Mouse (Mus musculus) liver (tissue): Measurements from ENCODE around the gene Plvap.

Experiments
- DNase-seq: peaks from one replicate; pipeline ENCODE4 v3.0.0-alpha.2; 2020; ENCODE audit warnings: mixed read lengths

Plvap gene

DNA sequence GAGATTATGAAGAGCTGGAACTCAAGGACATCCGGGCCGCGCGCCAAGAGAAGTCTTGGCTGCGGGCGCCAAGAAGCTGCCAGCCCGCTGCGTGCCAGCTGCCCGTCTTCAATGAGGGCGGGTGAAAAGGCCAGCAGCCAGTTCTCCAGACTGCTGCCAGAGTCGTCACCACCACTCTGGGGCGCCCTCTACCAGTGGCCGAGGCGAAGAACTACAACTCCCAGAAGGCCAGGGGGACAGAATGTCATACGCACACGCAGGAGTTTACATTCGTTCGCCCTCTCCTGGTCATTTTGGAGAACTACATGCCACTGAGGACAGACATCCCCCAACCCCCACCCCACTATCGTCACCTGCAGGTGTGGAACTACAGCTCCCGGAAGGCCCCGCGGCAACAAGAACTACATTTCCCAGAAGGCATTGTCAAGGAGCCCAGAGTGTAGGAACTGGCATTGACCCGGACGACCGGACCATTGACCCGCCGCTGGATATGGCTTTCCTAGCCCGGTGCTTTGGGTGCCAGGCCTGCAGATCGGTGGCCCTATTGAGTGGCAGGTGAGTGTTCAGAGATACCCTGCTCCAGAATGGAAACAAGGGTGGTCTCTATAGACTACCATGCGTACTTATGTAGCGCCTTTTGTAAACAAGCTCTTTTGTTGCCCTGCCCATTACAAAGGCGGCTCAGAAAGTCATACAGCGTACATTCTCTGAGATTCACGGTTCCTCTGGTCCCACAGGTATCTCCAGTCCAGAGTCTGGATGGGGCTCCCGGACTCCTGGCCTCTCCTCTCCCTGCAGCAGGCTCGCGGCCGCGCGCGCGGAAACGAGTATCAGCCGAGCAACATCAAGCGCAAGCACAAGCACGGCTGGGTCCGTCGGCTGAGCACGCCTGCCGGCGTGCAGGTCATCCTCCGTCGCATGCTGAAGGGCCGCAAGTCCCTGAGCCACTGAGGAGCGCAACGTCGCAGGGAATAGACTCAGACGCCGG lies 46.7 kb downstream of the Plvap start, which contains the start of gene Mrpl34:
Gene Mrpl34, plus strand, starts transcription at position 447 of the 988 bp plus-strand sequence.
- DNase-seq, result peak; percentile 98

DNA sequence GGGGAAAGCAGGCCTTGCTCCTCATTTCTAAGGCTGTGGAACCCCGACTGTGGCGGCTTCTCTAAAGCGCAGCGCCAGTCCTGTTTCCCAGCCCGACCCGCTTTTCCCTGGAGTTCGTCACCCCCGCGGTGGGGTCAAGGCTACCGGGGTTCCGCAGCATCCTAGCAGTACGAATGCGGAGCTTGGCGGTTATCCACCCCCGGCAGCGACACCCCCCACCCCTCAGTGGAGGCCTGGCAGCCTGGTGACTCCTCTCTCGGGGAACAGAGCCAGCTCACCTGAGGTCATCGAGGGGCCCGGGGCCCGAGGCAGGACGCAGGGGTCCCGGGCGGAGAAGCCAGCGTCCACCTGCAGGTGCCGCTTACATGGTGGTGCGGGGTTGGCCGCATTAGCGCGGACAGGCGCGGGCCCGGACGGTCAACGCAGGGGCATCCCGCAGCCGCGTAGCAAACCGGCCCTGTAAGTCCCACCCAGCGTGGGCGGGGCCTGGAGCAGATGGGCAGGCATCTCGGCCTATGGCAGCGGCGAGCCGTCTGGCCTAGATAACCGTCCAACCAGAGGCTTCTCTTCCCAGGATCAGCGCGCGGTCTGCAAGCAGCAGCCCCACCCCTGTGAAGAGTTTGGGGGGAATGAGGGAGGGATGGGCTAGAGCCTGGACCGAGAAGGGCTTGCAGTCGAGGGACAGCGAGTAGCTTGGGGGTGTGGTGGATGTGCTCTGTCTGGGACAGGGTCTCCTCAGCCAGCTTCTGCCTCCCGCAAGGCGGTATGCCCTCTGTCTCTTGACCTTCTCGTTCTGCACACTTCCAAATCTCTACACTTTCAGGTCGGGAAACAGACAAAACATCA lies 48.1 kb downstream of the Plvap start, which contains the start of gene Abhd8:
Gene Abhd8, minus strand, starts transcription at position 468 of the 846 bp plus-strand sequence.
- DNase-seq, result peak; percentile 99

DNA sequence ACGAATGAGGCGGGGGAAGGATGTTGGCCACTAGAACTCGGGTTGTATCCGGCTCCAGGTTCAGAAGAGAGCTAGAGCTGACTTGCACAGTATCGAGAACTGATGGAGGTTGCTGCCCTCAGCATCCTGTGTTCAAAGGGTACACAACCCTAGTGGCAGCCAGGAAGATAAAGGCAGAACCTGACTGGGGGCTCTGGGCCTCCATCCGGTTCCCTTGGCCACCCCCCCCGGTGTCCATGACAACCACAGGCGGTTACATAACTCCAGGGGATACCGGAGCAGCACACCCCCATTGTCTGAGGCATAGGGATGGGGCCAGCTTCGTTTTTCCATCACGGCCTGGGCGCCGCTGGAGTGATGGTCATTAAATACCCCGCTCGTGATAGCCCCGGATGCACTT lies 48.8 kb downstream of the Plvap start:
- DNase-seq, result peak; percentile 60

DNA sequence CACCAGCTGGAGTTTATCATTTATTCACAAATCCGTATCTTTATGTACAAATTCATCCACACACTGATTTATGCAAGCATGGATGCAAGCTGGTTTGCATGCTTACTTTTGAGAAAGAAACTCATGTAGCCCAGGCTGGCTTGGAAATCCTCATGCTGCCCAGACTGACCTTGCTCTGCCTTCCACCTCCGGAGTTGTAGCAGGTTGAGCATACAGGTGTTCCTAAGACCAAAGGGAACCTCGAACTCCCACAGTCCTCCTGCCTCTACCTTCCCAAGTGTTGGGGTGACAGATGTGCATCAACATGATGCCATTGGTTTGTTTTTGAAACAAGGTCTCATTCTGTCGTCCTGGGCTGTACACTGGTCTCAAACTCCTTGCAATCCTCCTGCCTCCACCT lies 49.4 kb downstream of the Plvap start:
- no peak for DNase-seq

DNA sequence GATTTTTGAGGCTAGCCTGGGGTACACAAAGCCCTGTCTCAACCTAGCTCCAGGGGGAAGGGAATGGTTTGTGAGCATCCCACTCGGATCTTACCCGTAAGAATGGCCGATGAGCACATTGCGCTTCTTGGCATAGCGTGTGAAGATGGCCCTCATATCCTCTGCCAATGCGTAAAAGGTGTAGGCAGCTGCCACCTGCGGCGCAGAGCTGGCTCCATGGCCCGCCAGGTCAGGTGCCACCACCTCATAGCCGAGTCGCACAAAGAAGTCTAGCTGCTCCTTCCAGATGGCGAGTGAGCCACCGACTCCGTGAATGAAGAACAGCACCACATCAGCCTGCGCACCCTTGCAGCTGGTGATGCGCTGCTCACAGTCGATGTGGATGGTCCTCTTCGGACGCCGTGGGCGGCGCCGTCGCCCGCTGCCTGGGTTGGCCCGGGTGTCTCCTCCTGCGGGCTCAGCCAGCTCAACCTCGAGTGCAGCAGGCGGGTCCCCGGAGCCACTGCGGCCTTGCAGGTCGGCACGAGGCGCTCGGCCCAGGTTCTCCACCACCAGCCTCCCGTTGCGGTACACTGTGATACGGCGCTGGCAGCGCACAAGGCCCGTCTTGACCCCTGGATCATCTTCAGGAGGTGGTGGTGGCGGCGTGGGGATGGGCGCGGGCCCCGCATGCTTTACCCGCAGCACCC lies 50.3 kb downstream of the Plvap start:
- DNase-seq, result no peak

DNA sequence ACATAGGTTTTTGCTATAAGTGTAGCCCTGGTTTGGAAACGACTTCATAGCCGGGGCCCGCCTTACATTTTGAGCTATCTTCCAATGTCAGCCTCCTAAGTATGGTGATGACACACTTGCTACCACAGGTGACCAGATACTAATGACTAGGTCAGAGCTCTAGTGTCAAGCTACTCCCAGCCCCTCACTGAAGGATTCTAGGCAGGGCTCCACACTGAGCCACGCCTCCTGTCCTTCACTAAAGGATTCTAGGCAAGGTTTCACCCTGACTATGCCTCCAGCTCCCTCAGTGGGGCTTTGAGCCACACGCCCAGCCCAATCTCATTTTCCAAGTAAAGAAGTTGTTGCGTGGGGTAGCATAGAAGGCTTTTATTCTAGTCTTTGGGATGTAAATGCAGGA lies 50.8 kb downstream of the Plvap start:
- no peak for DNase-seq

DNA sequence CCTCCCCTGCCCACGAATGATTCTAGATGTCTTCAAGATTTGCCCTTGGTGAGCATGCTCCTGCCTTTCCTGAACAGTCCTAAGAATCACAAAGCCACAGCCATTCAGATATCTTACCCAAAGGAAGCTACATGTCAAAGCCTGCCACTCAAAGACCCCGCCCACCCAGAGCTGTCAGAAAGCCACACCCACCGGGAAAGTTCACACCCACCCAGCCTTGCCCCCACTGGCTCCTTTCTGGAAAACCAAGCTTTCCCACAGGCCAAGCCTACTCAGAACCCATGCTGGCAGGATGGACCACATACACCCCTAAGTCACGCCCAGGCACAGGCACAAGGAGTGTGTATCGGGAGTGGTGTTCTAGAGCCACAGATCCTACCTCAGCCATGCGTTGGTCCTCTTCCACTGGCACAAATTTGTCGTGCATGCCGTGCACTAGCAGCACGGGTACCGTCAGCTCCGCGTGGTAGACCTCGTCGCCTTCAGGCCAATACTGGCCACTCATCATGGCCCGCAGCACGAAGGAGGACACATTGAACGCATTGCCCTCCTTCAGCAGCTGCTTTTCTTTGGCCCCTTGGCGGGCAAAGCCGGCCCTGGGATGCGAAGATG lies 53.8 kb downstream of the Plvap start:
- DNase-seq, result no peak

DNA sequence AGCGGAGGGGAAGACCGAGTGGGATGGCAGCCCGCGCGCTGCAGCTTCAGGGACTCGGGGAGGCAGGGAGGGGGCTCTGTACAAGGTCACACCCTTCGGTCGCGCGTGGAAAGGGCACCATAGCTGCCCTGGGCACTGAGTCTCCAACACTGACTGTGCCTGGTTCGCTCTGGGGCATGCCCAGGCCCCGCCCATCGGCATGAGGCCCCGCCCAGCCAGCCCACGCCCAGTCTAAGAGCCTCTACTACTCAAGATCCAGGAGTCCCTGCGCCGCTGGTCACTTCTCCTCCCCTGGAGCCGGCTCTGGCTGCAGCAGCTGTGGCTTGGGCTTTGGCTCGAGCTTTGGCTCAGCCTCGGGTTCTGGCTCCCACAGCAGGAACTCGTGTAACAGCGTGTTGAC lies 54.6 kb downstream of the Plvap start:
- peak; percentile 76 for DNase-seq

DNA sequence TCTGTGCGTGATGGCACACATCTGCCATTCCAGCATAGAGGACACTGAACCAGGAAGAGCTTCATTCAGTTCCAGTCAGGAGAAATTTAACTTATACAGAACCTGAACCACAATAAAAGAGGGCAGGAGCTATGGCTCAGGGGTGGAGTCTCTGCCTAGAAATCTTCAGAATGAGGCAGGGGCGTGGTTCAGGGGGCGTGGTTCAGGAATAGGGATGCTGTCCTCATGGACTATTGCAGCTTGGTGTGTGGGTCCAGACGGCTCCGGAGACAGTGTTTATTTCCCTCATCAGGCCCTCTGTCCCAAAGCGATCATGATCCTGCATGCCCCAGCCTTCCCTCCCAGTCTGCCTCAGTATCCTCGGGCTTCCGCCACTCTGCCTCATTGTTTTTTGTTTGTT lies 56.9 kb downstream of the Plvap start:
- DNase-seq, result no peak

DNA sequence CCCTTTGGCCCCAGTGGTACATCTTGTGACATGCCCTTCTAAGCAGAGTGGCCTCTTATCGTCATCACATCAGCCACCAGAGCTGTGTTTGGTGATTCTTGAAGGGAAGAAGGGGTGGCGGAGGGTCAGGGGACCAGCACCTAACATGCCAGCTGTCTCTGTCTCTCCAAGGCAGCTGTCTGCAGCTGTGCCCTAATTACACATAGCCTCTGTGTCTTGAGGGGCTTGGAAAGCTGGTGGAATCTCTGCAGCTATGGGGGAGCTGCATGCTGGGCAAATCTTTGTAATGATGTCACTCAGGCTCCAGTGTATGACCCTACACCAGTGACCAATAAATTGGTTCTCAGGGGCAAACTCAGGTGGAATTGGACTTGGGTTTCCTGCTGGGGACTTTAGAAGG lies 58.9 kb downstream of the Plvap start:
- DNase-seq, result no peak

DNA sequence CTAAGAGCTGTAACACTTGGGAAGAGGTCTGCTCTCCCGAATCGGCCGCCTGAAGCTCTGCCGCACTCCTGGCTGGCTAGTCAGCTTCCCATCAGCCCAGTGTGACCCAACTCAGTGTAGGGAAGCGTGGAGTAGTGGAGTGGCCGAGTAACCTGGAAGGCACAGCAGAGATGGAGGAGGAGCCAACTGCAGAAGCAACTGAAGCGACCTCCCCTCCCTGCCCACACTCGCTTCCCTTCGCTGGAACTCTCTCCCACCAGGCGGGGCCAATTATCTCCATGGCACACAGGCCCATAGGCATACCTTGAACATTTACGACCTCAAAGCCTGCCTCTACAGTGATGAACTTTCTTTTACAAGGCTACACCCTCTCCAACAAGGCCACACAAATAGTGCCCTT lies 59.8 kb downstream of the Plvap start:
- DNase-seq, result no peak

DNA sequence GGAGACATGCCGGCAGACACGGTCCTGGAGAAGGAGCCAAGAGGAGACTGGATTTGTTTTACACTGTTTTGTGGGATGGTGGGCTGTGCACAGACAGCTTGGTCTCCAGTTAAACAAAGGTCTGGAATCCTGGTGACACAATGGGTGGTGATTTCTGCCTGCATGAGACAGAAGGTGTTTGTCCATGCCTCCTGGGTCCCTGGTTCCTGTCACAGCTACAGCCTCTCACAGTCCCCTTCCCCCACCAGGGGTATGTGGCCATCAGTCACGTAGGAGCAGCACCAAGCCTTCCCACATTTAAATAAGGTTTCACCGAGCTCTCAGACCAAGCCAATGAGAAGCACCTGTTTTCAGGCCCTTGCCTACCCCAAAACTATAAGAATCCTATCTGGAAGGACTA lies 60.2 kb downstream of the Plvap start:
- no peak for DNase-seq
